Mouse (Mus musculus) forebrain, embryonic 14.5 days (tissue): ENCODE results near the gene Rnft1. TPM values are rescaled to one million over a fixed set of nuclear protein-coding genes. Genes with fewer than 3 reads are reported as not detected.
"Not testable (repeated sequence)": the region's sequence is repeated elsewhere in the genome, so short reads cannot be mapped to it uniquely, and the experiment has no call there.

Experiments used
- ATAC-seq: fragments of 200-750 bp; cut with Nextera tagmentation; 2 replicates; pipeline ENCODE4 v1.8.0; 2017; ENCODE audit warnings: mild to moderate bottlenecking, moderate library complexity
- DNase-seq: peaks from one replicate; pipeline ENCODE4 v3.0.0-alpha.2; 2015; ENCODE audit warnings: low spot score
- H3K27ac ChIP-seq: fragments of 300-500 bp; sonication (generic); 2 replicates; pipeline ENCODE4 v1.5.1; 2014; ENCODE audit warnings: low read depth, mild to moderate bottlenecking, control low read depth, low read length, moderate library complexity
- H3K27me3 ChIP-seq: fragments of 300-500 bp; sonication (generic); replicated peaks from 2 replicates; pipeline ENCODE4 v1.6.1; 2014; ENCODE audit warnings: low read length, control low read depth, mixed read lengths; ENCODE audit not compliant: control insufficient read depth, insufficient read depth
- H3K36me3 ChIP-seq: fragments of 300-500 bp; sonication (generic); 2 replicates; pipeline ENCODE4 v1.6.1; 2014; ENCODE audit warnings: low read length, control low read depth; ENCODE audit not compliant: control insufficient read depth, insufficient read depth
- H3K4me1 ChIP-seq: fragments of 300-500 bp; sonication (generic); 2 replicates; pipeline ENCODE4 v1.6.1; 2014; ENCODE audit warnings: antibody characterized with exemption, low read length, control low read depth; ENCODE audit not compliant: control insufficient read depth, insufficient read depth
- H3K4me2 ChIP-seq: fragments of 300-500 bp; sonication (generic); 2 replicates; pipeline ENCODE4 v1.6.1; 2014; ENCODE audit warnings: mild to moderate bottlenecking, control low read depth, low read length
- H3K4me3 ChIP-seq: fragments of 300-500 bp; sonication (generic); 2 replicates; pipeline ENCODE4 v1.5.1; 2014; ENCODE audit warnings: low read depth, low read length, control low read depth
- H3K9ac ChIP-seq: fragments of 300-500 bp; sonication (generic); 2 replicates; pipeline ENCODE4 v1.6.1; 2014; ENCODE audit warnings: mild to moderate bottlenecking, low read length, control low read depth, moderate library complexity
- H3K9me3 ChIP-seq: fragments of 300-500 bp; sonication (generic); replicated peaks from 2 replicates; pipeline ENCODE4 v1.6.1; 2016; ENCODE audit warnings: low read length, control low read depth, mixed read lengths; ENCODE audit not compliant: control insufficient read depth
- WGBS: fragments of 180-500 bp; shearing (Covaris S2); extraction: QIAGEN DNeasy Blood & Tissue Kit; methylation state at CpG from one replicate; pipeline ENCODE4 v1.1.7; 2014; 5-methylcytosine and 5-hydroxymethylcytosine counted together
- polyA plus RNA-seq: library from polyadenylated mRNA; unstranded; fragments of >200 nt; fragmentation: Nextera tagmentation; extraction: Ambion mirVana; gene quantifications from 2 replicates; pipeline ENCODE4 v1.2.1, GENCODE M21; 2014

Rnft1 gene
- polyA plus RNA-seq, 1 experiment from 2014 or later: 15.7 TPM

- H3K9ac ChIP-seq, H3K4me3 ChIP-seq, ATAC-seq, H3K27me3 ChIP-seq, H3K27ac ChIP-seq, H3K4me2 ChIP-seq, H3K4me1 ChIP-seq, H3K9me3 ChIP-seq, DNase-seq: not testable (repeated sequence)
- 93% methylated on average over 6 of the region's 6 CpGs for whole genome bisulfite sequencing
- peaks cover 38% of the 10 kb centered on the region for H3K36me3 ChIP-seq
Measured at GRCm38 (mm10) chr11:86533302-86533701, 48.8 kb downstream of the Rnft1 start.

GRCm38 (mm10) chr11:86534201-86534910 lies 49.9 kb downstream of the Rnft1 start:
- Histone ChIP-seq H3K9me3 (no peaks in the 10 kb centered on the region), H3K4me1 (no peaks in the 10 kb centered on the region), H3K27me3 (no peaks in the 10 kb centered on the region), H3K9ac (no peak overlapping the region), H3K4me3 (no peak overlapping the region), H3K36me3 (peaks cover 32% of the 10 kb centered on the region), H3K4me2 (no peak overlapping the region), H3K27ac (no peak overlapping the region)
- ATAC-seq: no peak
- 95% methylated on average over 5 of the region's 5 CpGs for WGBS
- no peak for DNase-seq

DNA sequence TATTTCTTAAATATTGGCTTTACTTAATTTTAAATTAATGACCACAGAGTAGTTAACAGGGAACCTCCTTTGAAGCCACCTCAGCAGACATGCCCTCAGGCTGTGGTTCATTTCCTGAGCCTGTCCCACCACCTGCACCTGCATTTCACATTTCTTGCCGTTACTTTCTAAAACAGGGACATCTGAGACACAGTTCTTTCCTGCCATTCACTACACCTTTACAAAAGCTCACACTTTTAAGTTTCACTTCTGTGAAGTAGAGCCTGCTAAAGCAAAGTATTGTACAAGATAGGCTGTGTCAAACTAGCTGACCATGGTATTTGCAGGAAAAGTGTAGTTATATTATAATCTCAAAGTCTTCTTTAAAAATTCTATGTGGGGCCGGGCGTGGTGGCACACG lies 54.3 kb downstream of the Rnft1 start:
- WGBS: 95% methylated on average over 4 of the region's 4 CpGs
- Histone ChIP-seq H3K9ac (no peak overlapping the region), H3K27me3 (no peaks in the 10 kb centered on the region), H3K4me2 (no peak overlapping the region), H3K36me3 (peaks cover 7% of the 10 kb centered on the region), H3K4me1 (peaks cover 7% of the 10 kb centered on the region; the same call in 1 of the 2 replicates), H3K27ac (no peak overlapping the region), H3K4me3 (no peak overlapping the region), H3K9me3 (no peaks in the 10 kb centered on the region)
- no peak for DNase-seq
- ATAC-seq: no peak

DNA sequence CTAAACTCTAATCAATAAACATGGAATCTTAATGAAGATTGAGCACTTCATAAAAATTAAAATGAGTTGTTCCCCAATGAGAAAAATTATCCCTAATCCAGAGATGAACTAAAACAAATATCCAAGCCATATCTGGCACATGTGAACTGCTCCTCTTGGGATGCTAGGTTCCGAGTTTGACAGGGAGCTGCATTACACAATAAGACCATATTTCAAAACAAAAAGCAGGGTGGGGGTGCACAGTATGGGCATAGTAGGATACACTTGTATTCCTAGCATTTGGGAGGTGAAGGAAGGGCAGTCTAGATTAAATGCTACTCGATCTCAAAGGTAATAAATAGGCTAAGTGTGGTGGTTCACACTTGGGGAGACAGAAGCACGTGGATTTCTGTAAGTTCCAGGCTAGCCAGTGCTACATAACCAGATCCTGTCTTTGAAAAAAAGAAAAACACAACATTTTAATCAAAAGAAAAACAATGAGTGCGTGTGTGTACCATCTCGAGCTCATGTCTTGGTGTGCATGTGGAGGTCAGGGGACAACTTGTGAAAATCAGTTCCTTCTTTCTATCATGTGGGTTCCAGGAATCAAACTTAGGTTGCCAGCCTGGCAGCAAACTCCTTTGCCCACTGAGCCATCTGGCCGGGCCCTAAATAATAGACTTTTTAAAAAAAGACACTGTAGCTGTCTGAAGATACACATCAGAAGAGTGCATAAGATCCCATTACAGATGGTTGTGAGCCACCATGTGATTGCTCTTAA lies 55.4 kb downstream of the Rnft1 start:
- no peak overlapping the region for H3K4me3 ChIP-seq
- WGBS: 94% methylated on average over 6 of the region's 6 CpGs
- H3K9me3 ChIP-seq: no peaks in the 10 kb centered on the region
- no peak for ATAC-seq
- no peaks in the 10 kb centered on the region for H3K36me3 ChIP-seq
- no peak overlapping the region for H3K4me2 ChIP-seq
- no peak for DNase-seq
- H3K27me3 ChIP-seq: no peaks in the 10 kb centered on the region
- H3K9ac ChIP-seq: no peak overlapping the region
- H3K27ac ChIP-seq: no peak overlapping the region
- peaks cover 8% of the 10 kb centered on the region; the same call in 1 of the 2 replicates for H3K4me1 ChIP-seq

GRCm38 (mm10) chr11:86540476-86540845 lies 56.0 kb downstream of the Rnft1 start:
- Histone ChIP-seq H3K4me3 (no peak overlapping the region), H3K27ac (no peak overlapping the region), H3K4me2 (no peak overlapping the region), H3K36me3 (no peaks in the 10 kb centered on the region), H3K9me3 (no peaks in the 10 kb centered on the region), H3K9ac (no peak overlapping the region), H3K4me1 (peaks cover 8% of the 10 kb centered on the region; the same call in 1 of the 2 replicates), H3K27me3 (no peaks in the 10 kb centered on the region)
- ATAC-seq (no peak), DNase-seq (no peak)
- 92% methylated on average over 2 of the region's 2 CpGs for WGBS

DNA sequence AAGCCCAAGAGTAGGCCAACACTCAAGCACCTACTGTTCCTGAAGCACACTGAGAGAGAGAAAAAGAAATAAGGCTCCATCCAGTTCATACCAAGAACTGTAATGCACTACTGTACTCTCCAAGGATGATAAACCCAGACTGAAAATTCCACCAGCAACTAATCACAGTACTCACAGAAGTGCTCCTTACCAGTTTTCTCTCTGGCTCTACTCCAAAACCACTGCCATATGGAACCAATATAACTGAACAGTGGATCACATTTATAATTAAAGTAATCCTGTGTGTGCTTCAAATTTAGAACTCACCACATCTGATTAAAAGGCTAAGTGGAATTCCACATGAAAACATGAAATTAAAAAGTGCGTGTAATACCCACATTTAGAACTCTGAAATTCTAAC lies 58.4 kb downstream of the Rnft1 start:
- DNase-seq (peak; percentile 4), ATAC-seq (no peak)
- no peaks in the 10 kb centered on the region for H3K9me3 ChIP-seq
- no peak overlapping the region; the same call in 1 of the 2 replicates for H3K4me2 ChIP-seq
- H3K36me3 ChIP-seq: no peaks in the 10 kb centered on the region
- no peak overlapping the region for H3K9ac ChIP-seq
- WGBS: 89% methylated on average over 1 of the region's 1 CpGs
- no peak overlapping the region for H3K4me3 ChIP-seq
- no peak overlapping the region for H3K27ac ChIP-seq
- H3K27me3 ChIP-seq: no peaks in the 10 kb centered on the region
- H3K4me1 ChIP-seq: peaks cover 8% of the 10 kb centered on the region; the same call in 1 of the 2 replicates

DNA sequence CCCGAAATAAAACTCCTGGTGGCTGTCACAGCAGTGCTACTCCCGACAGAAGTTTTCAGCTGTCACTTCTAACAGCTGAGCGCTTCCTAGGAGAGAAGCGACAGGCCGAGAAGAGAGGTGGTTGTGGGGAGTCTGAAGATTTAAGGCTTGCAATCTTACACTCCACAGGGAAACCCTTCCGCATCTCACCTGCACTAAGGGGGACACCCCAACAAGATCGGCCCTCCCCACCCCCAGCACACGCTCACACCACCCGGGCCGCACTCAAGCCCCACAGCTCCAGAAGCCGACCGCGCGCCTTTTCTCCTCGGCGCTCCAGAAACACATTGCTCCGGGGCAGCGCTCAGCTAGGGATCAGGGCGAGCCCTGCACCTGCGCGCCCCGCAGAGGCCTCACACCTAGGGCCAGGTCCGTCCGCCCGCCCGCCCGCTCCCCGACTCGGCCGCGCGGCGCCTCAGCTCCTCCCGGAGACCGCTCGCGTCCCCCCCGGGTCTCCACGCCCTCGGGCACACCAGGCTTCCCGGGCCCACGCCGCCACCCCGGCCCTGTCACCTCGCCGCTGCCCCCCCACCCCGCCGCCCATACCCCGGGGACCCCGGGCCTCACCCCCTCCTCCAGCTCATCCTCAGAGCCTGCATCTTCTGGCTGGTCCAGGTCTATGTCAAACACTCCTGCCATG lies 59.6 kb downstream of the Rnft1 start:
- WGBS: 1% methylated on average over 49 of the region's 50 CpGs
- Histone ChIP-seq H3K4me2 (peak overlapping the region; percentile 83), H3K9me3 (no peaks in the 10 kb centered on the region), H3K4me1 (peaks cover 8% of the 10 kb centered on the region; the same call in 1 of the 2 replicates), H3K36me3 (no peaks in the 10 kb centered on the region), H3K27me3 (no peaks in the 10 kb centered on the region), H3K9ac (peak overlapping the region; percentile 94), H3K27ac (peak overlapping the region; percentile 84), H3K4me3 (peak overlapping the region; percentile 96)
- DNase-seq: peak; percentile 20
- ATAC-seq: peak; percentile 43

GRCm38 (mm10) chr11:86544639-86545299 lies 60.3 kb downstream of the Rnft1 start, which contains the start of the genes Rps6kb1 and Tubd1:
TSS of gene Rps6kb1 (minus strand) at chr11:86544805.
TSS of gene Tubd1 (plus strand) at chr11:86544991.
- H3K4me1 ChIP-seq: peaks cover 8% of the 10 kb centered on the region; the same call in 1 of the 2 replicates
- peak within 1 kb of the TSS; percentile 96 for H3K4me3 ChIP-seq
- no peaks in the 10 kb centered on the region for H3K9me3 ChIP-seq
- H3K4me2 ChIP-seq: peak within 1 kb of the TSS; percentile 83
- DNase-seq: peak; percentile 100
- peak; percentile 99 for ATAC-seq
- H3K27ac ChIP-seq: peak within 1 kb of the TSS; percentile 84
- under 1% methylated on average over 43 of the region's 43 CpGs for WGBS
- H3K9ac ChIP-seq: peak within 1 kb of the TSS; percentile 94
- H3K27me3 ChIP-seq: no peaks in the 10 kb centered on the region
- H3K36me3 ChIP-seq: no peaks in the 10 kb centered on the region
